Mouse (Mus musculus) WW6 (cell line): Measurements from ENCODE around the gene Slc48a1.

Source experiments
- DNase-seq: peaks from one replicate; pipeline ENCODE4 v3.0.0-alpha.2; 2013; ENCODE audit warnings: low read depth, low spot score

Gene Slc48a1

GRCm38 (mm10) chr15:97825941-97826587 lies 47.7 kb downstream of the Slc48a1 start:
- DNase-seq, result no peak

DNA sequence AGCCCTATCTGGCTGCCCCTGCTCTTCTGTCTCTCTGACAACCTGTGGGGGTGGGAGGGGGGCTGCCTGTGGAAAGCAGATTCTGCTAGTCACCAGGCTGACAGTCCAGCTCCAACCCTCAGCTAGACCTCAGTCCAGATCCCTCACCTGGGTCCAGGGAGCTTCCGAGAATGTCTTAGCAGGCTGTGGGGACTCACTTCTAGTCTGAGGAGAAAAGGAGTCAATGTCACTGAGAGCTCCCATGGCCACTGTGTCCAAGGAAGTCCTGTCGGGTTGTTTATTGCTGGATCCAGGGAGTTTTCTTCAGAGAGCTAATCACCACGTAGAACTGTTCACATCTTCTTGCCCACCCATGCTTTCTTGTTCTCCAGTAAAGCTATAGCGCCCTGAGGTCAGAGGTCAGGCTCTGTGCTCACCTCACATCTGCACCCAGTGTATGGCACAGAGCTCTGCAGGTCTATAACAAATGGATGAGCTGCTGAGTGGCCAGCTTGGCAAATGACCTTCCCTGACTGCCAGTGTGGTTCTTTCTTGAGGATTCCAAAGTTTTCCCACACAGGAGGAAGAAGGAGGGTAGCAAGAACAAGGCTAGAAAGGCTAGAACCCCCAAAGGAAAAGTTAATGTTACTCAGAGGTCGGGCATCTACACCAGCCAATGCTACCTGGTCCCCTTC lies 48.4 kb downstream of the Slc48a1 start:
- DNase-seq, result no peak

- no peak for DNase-seq
Observed at GRCm38 (mm10) chr15:97827401-97827800, 49.1 kb downstream of the Slc48a1 start.

GRCm38 (mm10) chr15:97828221-97828842 lies 50.0 kb downstream of the Slc48a1 start:
- DNase-seq, result no peak

DNA sequence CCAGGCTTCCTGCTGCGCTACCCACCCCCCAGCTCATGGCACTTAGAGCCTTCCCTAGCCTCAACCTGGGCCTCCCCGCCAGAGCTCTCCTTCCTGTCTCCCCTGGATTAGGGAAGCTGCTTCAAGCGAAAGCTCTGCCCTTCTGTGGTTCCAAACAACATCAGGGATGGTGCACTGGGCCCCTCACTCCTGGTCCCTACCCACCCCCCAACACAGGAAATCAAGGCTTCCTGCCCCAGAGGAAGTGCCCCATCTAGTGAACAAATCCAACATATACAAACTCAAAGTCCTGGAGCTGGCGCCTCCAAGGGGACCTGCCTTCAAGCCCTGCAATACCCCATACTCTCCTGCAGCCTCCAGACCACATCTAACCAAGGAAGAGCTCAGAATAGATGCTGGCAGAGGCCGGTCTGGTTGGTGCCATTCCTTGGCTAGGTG lies 50.6 kb downstream of the Slc48a1 start:
- no peak for DNase-seq

- DNase-seq, result no peak
Observed at GRCm38 (mm10) chr15:97829432-97829831, 51.1 kb downstream of the Slc48a1 start.

- no peak for DNase-seq
Observed at GRCm38 (mm10) chr15:97830253-97830787, 52.0 kb downstream of the Slc48a1 start.

DNA sequence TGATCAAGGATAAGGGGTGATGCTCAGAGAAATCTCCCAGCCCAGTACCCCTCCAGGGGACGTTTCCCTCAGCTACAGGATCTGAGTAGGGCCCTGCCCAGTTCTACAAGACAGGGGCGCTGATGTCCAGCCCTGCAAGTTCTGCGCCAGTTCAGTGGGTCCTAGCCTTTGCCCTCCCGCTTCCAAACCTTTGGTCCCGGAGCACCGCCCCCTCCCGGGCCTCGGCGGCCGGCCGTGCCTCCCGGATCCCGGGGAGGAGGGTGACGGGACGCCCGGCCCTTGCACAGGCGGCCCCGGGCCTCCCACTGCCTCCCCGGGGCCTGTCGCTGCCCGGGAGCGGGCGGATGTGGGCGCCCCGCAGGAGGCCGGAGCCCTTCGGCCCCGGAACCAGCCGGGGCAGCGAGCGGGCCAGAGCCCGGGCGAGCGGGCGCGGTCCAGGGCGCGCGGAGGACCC lies 52.5 kb downstream of the Slc48a1 start:
- no peak for DNase-seq

GRCm38 (mm10) chr15:97831242-97831986 lies 53.1 kb downstream of the Slc48a1 start:
- DNase-seq, result no peak

GRCm38 (mm10) chr15:97831987-97832640 lies 53.8 kb downstream of the Slc48a1 start:
- DNase-seq, result no peak

DNA sequence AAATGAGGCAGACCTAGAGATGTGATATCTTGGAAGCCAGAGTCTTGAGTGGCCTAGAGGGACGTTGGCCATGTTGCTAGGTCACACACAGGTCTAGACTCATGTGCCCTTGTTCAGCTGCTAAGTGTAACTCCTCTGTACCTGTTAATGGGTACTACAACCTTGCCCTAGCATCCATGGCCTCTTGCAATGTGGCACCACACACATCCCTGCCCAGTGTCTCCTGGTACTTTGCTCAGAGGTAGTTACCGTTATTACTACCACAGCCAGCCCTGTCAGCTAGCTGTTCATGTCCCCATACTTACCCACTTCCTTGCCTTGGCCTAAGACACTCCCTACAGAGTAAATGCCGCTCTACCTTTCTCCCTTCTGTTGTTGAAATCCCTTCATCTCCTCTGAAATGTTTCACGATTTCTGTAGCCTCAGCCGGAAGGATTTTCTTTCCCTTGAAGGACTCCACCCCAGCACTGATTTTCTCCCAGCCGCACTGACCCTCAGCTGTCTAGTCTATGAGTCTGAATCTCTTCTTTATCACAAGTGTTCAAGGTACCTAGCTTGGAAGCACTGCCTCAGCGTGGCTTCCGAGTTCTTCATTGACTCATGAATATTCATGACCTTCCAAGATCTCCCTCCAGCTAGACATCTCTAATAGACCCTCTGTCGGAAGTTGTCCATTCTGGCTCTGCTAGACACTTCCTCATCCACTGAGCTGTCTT lies 54.6 kb downstream of the Slc48a1 start:
- no peak for DNase-seq

DNA sequence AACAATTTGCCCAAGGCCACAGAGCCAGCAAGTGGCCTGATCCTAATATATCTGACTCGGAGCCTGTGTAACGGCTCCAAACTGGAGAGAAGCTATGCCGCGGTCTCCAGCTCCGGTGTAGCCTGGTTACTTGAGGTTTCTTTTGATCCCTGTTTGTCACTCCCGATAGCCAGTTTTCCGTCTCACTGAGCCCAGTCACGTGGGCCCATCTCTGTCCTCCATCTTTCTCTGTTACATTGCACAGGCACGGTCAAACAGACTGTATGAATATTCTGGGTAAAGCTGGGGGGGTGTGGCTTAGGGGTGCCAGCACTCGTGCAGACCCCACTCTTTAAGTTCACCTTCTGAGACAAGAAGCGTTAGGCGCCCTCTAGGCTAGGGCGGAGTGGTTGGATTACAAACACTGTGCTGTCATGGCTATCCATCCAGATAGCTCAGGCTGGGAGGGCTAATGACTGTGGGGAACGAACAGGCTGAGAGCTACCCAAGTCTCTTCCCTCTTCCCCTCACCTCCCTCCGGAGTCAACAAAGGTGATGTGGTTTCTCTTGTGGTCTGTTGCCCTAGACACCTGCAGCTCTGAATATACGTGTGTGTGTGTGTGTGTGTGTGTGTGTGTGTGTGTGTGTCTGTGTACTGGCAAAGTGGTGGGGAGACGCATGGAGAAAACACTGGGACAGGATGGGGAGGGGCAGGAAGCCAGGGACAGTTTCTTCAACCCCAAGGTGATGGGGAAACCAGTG lies 58.0 kb downstream of the Slc48a1 start:
- no peak for DNase-seq

DNA sequence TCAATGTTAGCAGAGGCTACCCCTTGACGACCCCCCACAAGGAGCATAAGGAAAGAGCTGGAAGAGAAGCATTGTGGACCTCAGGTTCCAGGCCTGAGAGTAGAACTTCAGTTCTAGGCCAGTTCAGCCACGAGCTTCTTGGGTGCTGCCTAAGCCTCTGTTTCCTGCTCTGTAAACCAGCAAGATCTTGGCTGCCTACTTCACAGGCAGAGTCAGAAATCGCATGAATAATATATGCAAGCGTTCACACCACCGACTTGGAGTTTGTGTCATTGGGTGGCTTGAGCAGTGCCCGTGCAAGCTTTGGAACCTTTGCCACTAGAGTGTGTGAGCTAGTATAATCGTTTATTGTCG lies 58.6 kb downstream of the Slc48a1 start:
- DNase-seq, result no peak

DNA sequence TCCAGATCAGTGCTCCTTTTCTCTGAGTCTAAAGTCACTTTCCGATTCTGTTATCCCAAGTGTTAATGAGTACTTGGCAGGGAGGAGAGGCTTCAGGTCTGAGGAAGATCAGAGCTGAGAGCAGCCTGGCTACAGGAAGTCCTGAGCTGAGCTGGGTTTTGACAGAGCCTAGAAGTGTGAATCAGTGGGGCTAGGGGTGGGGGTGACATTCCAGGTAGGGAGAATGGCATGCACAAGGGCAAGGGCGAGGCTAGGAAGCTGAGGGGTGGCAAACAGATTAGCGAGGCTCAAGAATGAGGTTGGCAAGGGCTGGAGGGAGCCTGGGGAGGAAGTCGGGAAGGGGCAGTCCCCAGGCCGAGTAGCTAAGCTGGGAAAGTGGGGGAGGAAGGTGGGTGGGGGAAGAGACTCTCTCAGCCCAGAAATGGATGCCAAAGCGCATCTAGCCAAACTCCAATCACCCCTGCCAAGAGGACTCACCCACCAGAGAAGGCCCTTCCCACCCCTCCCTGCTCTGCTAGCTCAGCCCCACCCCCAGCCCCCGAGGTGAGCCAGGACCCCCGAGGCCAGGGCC lies 59.3 kb downstream of the Slc48a1 start:
- DNase-seq, result no peak

GRCm38 (mm10) chr15:97838395-97838794 lies 60.1 kb downstream of the Slc48a1 start:
- DNase-seq, result no peak

GRCm38 (mm10) chr15:97839012-97839411 lies 60.7 kb downstream of the Slc48a1 start:
- no peak for DNase-seq

DNA sequence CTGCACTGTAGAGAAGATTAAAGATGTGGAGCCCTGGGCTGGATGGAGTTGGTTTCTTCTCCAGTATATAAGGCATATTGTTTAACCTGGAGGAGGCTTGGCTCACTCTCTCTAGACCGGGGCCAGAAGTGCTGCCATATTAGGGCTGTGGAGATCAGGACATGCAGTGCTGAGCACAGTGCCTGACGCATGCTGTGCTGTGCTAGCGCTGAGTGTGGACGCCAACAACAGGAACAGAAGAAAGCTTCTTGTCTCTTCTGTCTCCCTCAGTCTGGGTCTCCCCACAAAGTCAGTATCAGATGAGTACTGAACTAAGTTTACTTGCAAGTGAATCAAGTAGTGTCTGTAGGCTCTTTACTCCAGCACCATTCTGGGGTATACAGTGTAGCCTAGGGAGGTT lies 61.2 kb downstream of the Slc48a1 start:
- no peak for DNase-seq

GRCm38 (mm10) chr15:97839991-97840455 lies 61.7 kb downstream of the Slc48a1 start:
- DNase-seq, result no peak

- DNase-seq, result no peak
Observed at GRCm38 (mm10) chr15:97840781-97841180, 62.5 kb downstream of the Slc48a1 start.

- no peak for DNase-seq
Observed at GRCm38 (mm10) chr15:97841383-97841782, 63.1 kb downstream of the Slc48a1 start.
